Mouse (Mus musculus) neural tube, postnatal 0 days (tissue): ENCODE measurements around the gene Adgb. TPM values are rescaled to one million over a fixed set of nuclear protein-coding genes. Genes with fewer than 3 reads are reported as not detected.

Experiments
- polyA plus RNA-seq: library from polyadenylated mRNA; unstranded; fragments of >200 nt; fragmentation: Nextera tagmentation; extraction: Ambion mirVana; gene quantifications from 2 replicates; pipeline ENCODE4 v1.2.1, GENCODE M21; 2015

Adgb gene
- polyA plus RNA-seq: 0.36 and 0.43 TPM in 2 replicates

GRCm38 (mm10) chr10:10471961-10472610, at the start of gene Adgb:
Gene Adgb (minus strand): TSS chr10:10472326.

Other genes with a start within 250 kb of the Adgb start
- gene Rab32, start 85.9 kb upstream of the Adgb start, polyA plus RNA-seq: 5.9 and 7.4 TPM in 2 replicates
- not detected in 2 replicates for gene Gm10944, start 209.0 kb upstream of the Adgb start, polyA plus RNA-seq